Mouse (Mus musculus) bone marrow macrophage, adult 2 months (primary cell): ENCODE data around the gene Gm10803.

ENCODE experiments used
- CTCF ChIP-seq: IDR thresholded peaks from 2 replicates; pipeline ENCODE4 v1.5.1; 2012; ENCODE audit warnings: low read depth, mild to moderate bottlenecking, low read length, moderate library complexity
- POLR2A ChIP-seq: IDR thresholded peaks from 2 replicates; pipeline ENCODE4 v1.6.1; 2012; ENCODE audit warnings: mild to moderate bottlenecking, low read depth, low read length, borderline replicate concordance

DNA sequence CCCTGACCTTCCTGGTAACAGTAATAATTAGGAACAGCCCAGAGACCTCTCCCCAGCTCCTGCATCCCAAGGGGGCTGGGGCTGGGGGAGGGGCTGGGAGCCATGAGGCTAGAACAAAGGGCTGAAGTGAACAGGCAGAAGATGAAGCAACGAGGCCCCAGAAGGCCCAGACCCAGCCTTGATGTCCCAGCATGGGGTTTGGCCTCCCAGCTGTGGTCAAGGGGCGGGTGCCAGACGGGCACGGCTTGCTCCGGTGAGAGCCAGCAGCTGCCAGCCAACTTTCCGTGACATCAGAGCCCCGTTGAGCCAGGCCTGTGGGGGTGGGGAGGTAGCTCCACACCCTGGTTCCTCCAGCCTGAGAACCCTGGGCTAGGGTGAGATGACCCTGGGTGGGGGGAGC, 7.3 kb downstream of the Gm10803 start:
- TF ChIP-seq CTCF: no peak
- no peak for TF ChIP-seq POLR2A
